Mouse (Mus musculus): Measurements from ENCODE around the gene Tac2.

Gene Tac2

DNA sequence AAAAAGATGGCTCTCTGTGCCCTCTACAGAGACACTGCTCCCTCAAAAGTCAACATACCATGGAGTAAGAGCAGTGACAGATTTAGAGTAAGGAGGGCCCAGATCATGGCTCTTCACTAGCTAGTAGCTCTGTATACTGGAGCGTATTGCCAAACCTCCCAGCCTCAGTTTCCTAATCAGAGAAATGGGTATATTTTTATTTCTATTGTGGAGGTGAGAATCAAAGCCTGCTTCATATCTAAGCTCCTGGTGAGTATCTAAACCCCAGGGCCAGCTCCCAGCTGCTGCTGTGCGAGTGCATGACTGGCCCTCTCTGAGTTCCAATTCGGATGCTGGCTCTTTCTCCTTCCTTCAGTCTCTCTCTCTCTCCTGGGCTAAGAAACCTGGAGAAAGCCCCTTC, at the start of gene Tac2:
Gene Tac2, plus strand, starts transcription at position 301 of the 400 bp plus-strand sequence.
- no peak for DNase-seq (ENCODE audit: low read depth, low spot score)

DNA sequence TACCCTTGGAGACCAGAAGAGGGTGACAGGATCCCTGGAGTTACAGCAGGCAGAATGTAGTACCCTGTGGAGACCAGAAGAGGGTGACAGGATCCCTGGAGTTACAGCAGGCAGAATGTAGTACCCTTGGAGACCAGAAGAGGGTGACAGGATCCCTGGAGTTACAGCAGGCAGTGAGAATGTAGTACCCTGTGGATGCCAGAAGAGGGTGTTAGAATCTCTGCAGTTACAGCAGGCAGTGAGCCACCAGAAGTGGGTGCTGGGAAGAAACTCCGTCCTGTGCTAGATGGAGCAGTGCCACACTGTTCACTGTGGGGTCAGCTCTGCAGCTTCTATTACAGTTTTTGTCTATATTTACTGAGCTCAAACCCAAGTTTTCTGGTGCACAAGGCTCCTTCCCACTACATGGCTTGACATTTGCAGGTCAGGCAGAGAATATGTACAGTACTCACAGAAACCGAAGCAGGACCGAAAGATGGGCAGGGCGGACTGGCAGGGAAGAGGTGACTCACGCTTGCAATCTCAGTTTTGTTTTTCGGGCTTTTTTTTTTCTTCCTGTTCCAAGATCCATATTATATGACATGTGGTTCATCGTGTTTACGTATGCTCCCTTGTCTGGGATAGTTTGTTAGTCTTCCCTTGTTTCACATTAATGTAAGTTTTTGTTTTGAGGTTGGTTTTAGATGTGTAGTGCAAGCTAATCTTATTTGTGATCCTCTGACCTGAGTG, 49.3 kb upstream of the Tac2 start:
- DNase-seq (ENCODE audit: low read depth, low spot score), result peak; percentile 96

DNA sequence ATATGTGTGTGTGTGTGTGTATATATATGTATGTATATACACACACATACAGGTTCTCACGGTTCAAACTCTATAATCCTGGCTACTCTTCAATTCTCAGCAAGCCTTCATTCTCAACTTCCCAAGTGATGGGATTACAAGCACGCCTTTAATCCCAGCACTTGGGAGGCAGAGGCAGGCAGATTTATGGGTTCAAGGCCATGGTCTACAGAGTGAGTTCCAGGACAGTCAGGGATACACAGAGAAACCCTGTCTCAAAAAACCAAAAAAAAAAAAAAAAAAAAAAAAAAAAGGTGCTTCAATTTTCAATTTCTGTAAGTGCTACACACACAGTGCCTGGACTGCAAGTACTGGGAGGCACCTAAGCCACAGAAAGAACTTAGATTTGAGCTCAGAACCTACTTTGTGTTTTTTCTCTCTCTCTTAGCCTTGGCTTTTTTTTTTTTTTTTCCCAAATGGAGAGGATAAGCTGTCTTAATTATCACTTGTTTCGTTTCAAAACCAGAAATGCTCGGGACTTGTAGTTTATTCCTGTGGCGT, 48.3 kb upstream of the Tac2 start:
- DNase-seq (ENCODE audit: low read depth, low spot score), result peak; percentile 22

DNA sequence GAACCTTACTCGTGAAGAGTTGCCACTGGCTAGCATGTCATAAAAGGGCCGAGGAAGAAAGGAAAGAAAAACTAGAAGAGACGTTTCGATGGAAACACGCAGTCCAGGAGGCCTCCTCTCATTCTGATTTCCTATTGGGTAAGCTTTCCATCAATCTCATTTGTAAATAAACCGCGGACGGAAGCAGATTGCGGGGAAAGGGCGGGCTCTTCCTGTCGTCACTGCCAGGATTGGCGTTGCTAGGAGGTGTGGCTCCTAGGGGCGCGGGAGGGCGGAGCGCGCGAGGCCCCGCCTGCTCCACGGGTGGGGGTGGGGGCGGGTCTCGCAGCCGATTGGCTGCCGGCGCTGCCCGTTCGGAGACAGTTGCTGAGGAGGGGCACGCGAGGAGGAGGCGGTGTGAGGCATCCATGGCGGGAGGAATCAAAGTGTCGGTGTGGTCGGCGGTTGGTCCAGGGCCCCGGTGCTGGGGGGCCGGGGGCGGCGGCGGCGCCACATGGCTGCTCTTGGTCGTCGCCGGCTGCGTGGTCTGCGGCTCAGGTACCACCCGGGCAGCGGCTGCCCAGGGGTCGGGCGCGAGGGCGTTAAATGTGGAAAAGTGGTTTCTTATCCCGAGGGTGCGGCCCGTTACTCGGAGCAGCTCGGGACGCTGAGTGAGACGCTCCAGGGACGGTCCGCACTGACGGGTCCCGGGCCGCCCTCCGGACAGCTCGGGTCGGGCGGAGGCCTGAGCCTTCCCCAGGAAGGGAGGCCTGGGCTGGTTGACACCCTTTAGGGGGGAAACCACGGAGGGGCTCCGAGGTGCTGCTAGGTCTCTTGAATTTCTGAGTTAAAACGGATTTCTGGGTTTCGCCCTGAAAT, 47.4 kb upstream of the Tac2 start:
- peak; percentile 98 for DNase-seq (ENCODE audit: low read depth, low spot score)

DNA sequence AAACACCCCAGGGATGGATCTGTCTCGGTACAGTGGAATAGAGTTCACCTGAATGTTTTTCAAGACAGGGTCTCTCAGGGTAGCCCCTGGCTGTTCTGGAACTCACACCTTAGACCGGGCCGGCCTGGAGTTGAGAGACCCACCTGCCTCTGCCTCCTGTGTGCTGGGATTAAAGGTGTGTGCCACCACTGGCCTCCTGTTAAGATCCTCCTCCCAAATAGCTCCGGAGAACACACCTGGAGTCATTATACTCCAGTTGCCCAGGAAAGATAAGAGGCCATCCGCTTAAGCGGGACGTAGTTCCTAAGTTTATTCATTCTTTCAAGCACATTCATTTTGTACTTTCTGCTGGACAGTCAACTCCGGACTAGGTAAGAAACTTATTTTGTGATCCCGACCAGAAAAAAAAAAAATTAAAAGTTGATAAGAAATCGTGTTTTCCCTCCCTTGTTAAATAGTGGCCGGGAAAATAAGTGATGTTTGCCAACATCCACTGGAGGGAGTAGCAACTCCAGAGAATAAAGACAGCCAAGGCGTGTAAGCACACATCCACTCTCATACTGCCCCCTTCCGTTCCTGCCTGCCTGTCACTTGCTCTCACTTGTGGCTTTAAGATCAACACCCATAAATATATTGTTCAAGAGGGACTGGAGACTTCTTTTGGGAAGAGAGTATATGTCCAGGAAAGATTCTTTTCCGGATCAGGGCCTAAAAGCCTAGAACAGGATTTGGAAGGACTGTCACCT, 46.5 kb upstream of the Tac2 start:
- DNase-seq (ENCODE audit: low read depth, low spot score), result peak; percentile 95

DNA sequence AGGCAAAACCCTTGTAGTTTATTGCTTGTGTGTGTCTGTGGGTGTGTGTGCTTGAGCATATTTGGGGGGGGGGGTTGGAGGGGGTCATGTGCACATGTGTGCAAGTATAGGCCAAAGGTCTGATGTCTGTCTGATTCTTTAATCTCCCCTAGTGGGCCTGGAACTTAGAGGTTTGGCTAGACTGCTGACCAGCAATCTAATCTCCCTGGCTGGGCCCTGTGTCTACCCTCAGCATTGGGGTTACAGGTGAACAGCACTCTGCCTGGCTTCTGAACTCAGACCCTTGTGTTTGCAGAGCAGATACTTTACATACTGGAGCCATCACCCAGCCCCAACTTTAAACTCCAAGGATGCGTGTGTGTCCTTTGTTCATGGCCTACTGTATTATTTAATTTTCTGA, 45.1 kb upstream of the Tac2 start:
- DNase-seq (ENCODE audit: low read depth, low spot score), result no peak

DNA sequence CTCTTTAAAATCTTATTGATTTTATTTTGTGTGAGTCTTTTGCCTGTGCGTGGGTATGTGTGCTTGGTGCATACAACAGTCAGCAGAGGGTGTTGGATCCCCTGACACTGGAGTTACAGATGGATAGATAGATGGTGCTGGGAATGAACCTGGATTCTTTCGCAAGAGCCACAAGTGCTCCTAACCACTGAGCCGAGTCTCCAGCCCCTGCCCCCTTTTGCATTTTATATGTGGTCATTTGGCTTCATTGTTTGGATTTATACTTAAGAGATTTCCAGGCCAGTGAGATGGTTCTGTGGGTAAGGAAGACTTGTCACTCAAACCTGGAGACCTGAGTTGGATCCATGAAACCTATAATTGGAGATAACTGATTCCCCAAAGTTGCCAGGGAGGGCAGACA, 44.4 kb upstream of the Tac2 start:
- DNase-seq (ENCODE audit: low read depth, low spot score), result no peak

DNA sequence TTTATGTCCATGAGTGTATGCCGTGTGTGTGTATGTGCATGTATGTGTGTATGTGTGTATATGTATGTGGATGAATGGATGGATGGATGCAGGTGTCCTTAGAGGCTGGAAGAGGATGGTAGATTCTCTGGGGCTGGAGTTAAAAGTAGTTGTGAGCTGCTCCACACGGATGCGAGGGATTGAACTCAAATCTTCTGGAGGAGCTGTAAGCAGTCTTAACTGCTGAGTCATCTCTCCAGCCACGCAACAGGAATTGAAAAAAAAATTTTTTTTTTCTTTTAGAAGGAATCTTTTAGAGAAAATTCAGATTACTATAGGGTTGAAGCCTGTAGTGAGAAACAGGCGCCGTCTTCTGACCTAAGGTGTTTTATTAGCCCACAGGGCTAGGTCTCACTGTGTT, 41.4 kb upstream of the Tac2 start:
- DNase-seq (ENCODE audit: low read depth, low spot score), result peak; percentile 60

DNA sequence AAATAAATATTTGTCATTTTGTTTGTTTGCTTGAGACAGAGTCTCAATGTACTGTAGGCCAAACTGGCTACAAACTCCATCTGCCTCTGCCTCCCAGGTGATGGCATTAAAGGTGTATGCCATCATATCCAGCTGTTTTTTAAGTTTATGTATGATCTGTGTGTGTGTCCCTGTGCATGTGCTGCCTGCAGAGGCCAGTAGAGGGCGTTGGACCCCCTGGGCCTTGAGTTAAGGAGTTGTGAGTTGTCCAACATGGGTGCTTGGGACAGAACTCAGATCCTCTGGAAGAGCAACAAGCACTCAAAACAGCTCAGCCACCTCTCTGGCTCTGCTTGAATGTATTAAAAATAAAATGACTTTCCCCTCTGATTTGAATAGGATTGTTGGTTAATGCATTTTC, 33.2 kb upstream of the Tac2 start:
- DNase-seq (ENCODE audit: low read depth, low spot score), result no peak

DNA sequence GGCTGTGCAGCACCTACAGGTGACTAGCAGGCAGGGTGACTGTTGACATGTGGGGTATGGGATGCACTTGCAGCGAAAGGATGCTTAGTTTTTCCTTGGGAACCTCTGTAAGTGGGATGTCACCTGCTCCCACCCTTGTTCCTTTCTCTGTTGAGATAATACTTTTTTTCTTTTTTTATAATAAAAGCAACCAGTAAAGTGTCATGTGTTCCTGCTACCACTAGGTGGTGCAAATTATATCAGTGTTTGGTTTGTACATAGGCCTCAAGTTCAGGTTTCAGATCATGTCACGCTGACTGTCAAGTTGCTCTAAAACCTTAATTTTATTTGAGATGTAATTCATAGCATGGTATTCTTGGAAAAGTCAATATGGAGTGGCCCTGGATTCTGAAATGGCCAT, 29.6 kb upstream of the Tac2 start:
- DNase-seq (ENCODE audit: low read depth, low spot score), result peak; percentile 55

DNA sequence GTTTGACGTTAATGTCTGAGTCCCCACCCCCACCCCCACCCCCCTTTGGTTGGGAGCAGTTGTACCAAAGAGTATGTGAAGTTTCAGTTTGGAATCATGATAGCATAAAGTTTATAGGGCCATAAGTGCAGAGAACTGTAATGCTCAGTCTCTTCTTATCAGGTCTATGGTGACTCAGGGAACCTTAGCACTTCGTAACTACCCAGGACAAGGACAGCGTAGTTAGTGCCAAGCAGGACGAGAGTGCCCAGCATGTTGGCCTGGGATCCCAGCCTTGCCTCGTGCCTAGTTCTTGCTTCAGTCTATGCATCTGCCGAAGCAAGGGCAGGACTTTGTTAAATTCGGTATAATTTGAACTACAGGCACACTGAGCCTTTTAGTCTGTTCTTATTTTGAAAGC, 28.5 kb upstream of the Tac2 start:
- DNase-seq (ENCODE audit: low read depth, low spot score), result no peak

DNA sequence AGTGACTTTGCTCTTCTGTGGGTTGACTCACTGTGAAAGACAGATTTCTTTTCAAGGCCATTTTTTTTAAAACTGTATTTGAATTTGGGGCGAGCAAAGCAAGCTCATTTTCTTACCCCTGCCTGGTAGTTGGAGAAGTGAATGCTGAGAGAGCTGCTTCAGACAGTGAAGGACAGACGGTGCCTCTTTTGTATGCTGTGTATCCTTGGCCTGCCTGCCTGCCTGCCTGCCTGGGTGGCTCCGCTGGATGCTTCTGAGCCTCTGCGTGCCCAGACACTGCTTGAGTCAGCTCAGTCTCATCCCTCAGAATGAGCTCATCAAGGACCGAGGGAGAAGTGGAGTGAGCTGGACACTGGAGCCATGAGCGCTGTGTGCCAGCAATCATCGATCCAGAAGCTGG, 25.3 kb upstream of the Tac2 start:
- no peak for DNase-seq (ENCODE audit: low read depth, low spot score)

DNA sequence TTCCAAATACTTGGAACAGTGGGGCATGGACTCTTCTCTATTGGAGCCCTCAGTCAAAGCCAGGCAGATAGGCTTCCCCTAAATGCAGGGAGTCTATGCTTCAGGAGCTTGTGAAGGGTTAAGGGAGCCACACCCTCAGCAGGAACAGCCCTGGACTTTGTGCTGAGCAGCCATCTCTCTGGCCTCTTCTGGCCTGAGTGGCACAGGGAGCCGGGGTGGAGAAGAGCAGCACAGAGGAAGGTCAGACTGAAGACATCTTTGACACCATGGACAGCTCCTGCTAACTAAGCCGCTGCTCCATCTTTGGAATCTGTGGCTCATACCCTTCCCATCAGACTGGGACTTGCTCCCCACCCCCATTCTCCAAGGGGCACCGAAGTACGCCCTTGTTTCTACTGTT, 21.0 kb upstream of the Tac2 start:
- DNase-seq (ENCODE audit: low read depth, low spot score), result peak; percentile 29

DNA sequence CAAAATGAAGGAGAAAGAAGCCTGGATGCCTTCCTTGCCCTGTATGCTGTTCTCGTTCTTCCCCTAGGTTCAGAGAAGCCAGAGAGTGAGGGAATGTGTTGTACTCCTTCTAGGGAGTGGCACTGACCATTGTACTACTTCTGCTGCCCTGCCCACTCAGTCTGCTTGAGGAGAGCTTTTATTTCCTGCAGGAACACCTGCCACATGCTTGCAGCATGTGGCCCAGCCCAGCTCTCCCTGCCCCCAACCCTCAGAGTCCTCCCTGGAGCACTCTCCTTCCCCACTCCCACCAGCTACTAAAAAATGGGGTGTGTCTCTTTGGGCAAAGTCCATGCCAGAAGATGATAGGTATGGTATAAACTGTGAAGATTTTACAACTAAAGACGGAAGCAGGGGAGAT, 20.0 kb upstream of the Tac2 start:
- no peak for DNase-seq (ENCODE audit: low read depth, low spot score)

DNA sequence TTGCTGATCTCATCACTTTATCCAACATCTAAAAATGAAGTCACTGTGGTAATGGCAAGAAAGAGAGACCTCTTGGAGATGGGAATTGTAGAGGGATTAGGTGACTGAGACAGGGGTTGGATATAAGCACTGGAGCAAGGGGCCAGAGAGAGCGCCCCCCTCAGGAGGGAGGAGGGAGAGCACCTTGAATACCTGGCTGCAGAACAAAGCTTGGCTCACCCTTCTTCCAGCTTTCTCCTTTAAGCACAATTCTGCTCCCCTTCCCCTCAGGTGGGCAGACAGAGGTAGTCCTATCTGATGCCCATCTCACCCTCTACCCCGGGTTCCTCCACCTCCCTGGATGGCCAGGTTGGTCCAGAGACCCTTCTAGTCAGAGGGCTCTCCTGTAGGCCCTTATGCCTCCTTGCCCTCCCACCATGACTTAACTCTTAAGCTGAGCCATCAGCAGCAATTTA, 19.5 kb upstream of the Tac2 start, which contains the start of gene Myo1a:
Gene Myo1a, plus strand, starts transcription at position 405 of the 455 bp plus-strand sequence.
- no peak for DNase-seq (ENCODE audit: low read depth, low spot score)

DNA sequence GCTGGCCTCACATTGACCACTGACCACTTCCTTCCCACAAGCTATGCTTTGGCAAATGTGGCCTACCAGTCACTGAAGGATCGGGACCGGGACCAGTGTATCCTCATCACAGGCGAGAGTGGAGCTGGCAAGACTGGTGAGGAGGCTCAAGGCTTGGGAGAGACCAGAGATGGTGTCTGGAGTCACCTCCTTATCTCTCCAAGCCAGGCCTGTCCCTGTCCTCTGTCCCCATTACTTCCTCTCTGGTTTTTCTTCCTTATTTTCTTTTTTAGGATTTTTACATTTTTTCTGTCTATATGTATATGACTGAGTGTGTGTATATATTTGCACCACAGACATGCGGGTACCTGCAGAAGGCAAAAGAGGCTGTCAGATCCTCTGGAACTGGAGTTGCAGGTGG, 18.5 kb upstream of the Tac2 start:
- DNase-seq (ENCODE audit: low read depth, low spot score), result no peak

DNA sequence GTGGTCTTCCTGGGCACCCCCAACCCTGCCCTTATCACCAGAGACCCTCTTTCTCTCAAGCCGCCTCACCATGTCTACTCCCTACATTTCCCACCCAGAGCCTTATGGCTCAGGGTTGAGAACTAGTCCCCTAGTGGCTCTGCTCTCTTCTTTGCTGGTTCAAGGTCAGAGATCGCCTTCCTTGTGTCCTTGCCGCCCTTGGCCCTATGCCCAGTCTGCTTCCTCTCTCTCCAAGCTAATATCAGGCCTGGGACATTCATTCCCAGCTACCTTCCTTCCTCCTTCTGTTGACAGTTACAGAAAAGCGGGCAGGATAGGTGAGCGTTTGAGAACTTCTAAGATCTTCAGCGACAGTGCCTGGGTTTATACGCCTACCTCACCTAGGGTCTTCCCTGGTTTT, 16.6 kb upstream of the Tac2 start:
- DNase-seq (ENCODE audit: low read depth, low spot score), result no peak

DNA sequence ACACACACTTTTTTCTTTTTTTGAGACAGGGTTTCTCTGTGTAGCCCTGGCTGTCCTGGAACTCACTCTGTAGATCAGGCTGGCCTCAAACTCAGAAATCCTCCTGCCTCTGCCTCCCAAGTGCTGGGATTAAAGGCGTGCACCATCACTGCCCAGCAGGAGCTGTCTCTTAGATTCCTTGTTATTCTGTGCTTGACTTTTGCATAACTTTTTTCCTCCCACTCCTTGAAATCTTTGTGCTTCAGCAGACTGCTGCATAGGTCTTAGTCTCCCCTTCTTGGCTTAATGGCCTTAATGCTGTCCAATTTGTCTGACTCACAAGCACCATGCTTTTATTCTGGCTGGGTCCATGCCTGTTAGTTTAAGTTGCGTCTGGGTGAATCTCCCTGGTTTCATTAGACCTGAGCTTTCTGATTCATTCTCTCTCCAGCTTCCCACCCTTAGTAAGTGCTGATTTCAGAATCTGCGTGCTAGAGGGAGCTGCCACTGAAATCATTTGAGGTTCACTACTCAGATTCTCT, 15.4 kb upstream of the Tac2 start:
- DNase-seq (ENCODE audit: low read depth, low spot score), result no peak

DNA sequence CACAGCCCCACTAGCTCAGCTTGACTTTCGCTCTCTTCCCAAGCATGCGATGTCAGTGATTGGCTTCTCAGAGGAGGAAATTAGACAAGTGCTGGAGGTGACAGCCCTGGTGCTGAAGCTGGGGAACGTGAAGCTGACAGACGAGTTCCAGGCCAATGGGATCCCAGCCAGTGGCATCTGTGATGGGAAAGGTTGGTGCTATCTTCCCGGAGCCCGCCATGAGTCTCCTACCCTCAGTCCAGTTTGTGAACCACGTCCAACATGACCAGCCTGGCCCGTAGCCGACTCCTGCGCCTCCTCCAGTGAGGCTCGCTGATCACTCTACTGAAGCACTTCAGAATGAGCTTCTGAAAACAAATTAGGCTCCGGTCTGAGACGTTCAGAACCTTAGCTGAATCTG, 13.9 kb upstream of the Tac2 start:
- no peak for DNase-seq (ENCODE audit: low read depth, low spot score)

DNA sequence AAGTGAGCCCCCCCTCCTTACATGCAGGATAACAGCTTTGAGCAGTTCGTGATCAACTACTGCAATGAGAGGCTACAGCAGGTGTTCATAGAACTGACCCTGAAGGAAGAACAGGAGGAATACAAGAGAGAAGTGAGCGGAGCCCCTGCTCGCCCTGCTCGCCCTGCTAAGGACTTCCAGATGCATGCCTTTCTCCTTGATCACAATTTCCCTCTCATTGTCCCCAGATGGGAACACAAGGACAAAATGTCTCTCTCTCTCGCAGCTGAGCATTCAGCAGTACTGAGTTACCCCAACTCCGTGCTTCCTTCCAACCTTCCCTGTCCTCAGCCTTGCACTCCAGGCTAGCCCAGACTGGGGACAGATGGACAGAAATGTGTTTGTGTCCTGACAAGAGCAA, 11.5 kb upstream of the Tac2 start:
- DNase-seq (ENCODE audit: low read depth, low spot score), result no peak

DNA sequence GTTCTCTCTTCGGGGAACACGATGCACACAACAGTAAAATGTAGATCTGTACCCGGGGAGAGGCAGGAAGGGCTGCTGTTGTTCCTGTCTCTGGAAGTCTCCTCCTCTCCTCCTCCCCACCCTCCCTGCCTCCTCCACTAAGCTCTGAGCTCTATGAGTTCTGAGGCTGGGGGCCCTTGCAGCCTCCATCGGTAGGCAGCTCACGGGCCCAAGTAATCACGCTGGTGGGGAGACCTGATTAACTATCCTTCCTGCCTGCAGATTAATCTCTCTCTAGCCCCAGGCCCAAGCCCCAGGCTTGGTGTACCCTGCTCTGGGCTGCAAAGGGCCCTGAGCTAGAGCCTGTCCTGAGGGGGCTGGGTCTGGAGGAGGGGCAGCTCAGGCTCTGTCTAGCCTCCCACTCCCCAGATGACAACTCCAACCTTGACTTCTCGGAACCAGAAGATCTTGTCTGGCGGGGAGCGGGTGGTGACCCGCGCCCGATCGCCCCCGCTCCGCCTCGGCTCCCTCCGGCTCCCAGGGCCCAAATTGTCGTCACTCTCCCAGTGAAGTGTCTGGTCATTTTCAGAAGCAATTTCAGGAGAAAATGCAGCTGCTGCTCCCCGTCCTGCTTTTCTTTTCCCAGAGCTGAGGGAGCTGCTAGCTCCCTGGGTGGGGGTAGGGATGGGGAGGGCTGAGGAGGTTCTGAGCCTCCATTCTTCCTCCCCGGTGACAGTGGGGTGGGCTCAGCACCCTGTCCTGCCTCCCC, 2.4 kb upstream of the Tac2 start:
- no peak for DNase-seq (ENCODE audit: low read depth, low spot score)

Data from 3T3-L1 (cell line).